Mouse (Mus musculus) ES-Bruce4 (cell line): ENCODE data around the gene Inhba.

ENCODE experiments used
- CTCF ChIP-seq: IDR thresholded peaks from one replicate; pipeline ENCODE4 v1.8.1; 2011; ENCODE audit warnings: low read depth, low read length
- EP300 ChIP-seq: IDR thresholded peaks from 2 replicates; pipeline ENCODE4 v1.6.1; 2011; ENCODE audit warnings: low read depth, low read length; ENCODE audit not compliant: insufficient read depth
- POLR2A ChIP-seq: IDR thresholded peaks from one replicate; pipeline ENCODE4 v1.8.1; 2011; ENCODE audit warnings: low read length; ENCODE audit not compliant: insufficient read depth

- TF ChIP-seq EP300 (no peak), POLR2A (no peak), CTCF (no peak)
Measured at GRCm38 (mm10) chr13:15982041-15982440, 29.6 kb upstream of the Inhba start.
